Mouse (Mus musculus) urinary bladder, adult 2 months (tissue): ENCODE data around the gene Eif3i. TPM values are rescaled to one million over a fixed set of nuclear protein-coding genes. Genes with fewer than 3 reads are reported as not detected.

Experiments
- polyA plus RNA-seq: library from polyadenylated mRNA; depleted of rRNA; stranded (reverse); fragments of >200 nt; gene quantifications from 2 replicates; pipeline ENCODE4 v1.2.3, GENCODE M21; 2012; rRNA removed

The Eif3i gene
- polyA plus RNA-seq, 1 experiment, result 264 TPM

Other genes with a start within 250 kb of the Eif3i start
- 18.7 and 21.0 TPM in 2 replicates for gene Zbtb8a, start 222.5 kb downstream of the Eif3i start, polyA plus RNA-seq
- 1.8 and 3.0 TPM in 2 replicates for gene Zbtb8b, start 159.8 kb downstream of the Eif3i start, polyA plus RNA-seq
- 15.0 and 27.5 TPM in 2 replicates for gene Bsdc1, start 139.1 kb downstream of the Eif3i start, polyA plus RNA-seq
- 0.15 TPM in 1 of 2 replicates, not detected in the other for gene Tssk3, start 109.6 kb downstream of the Eif3i start, polyA plus RNA-seq
- gene Fam229a, start 109.5 kb downstream of the Eif3i start, polyA plus RNA-seq, result 0.73 and 0.94 TPM in 2 replicates
- gene Marcksl1, start 87.1 kb downstream of the Eif3i start, polyA plus RNA-seq, result 151 and 161 TPM in 2 replicates
- 101 and 112 TPM in 2 replicates for gene Hdac1, start 57.9 kb downstream of the Eif3i start, polyA plus RNA-seq
- gene Lck, start 27.0 kb downstream of the Eif3i start, polyA plus RNA-seq, result 2.9 and 3.7 TPM in 2 replicates
- 4.0 and 4.7 TPM in 2 replicates for gene Fam167b, start 22.1 kb downstream of the Eif3i start, polyA plus RNA-seq
- gene Tmem234, start within 50 bp of the Eif3i start, polyA plus RNA-seq, result 159 and 183 TPM in 2 replicates
- gene Dcdc2b, start 13.6 kb upstream of the Eif3i start, polyA plus RNA-seq, result 5.6 and 7.6 TPM in 2 replicates
- 29.4 and 32.6 TPM in 2 replicates for gene Iqcc, start 18.5 kb upstream of the Eif3i start, polyA plus RNA-seq
- 48.4 and 49.4 TPM in 2 replicates for gene Ccdc28b, start 23.3 kb upstream of the Eif3i start, polyA plus RNA-seq
- 29.9 and 30.0 TPM in 2 replicates for gene Txlna, start 40.4 kb upstream of the Eif3i start, polyA plus RNA-seq
- gene Kpna6, start 72.1 kb upstream of the Eif3i start, polyA plus RNA-seq, result 35.8 and 37.8 TPM in 2 replicates
- gene Tmem39b, start 96.2 kb upstream of the Eif3i start, polyA plus RNA-seq, result 16.6 and 19.9 TPM in 2 replicates
- gene Khdrbs1, start 141.7 kb upstream of the Eif3i start, polyA plus RNA-seq, result 21.7 and 39.0 TPM in 2 replicates
- 121 and 139 TPM in 2 replicates for gene Ptp4a2, start 210.6 kb upstream of the Eif3i start, polyA plus RNA-seq